8 mouse cellular contexts compared by ENCODE assay signal in the genomic region with DNA sequence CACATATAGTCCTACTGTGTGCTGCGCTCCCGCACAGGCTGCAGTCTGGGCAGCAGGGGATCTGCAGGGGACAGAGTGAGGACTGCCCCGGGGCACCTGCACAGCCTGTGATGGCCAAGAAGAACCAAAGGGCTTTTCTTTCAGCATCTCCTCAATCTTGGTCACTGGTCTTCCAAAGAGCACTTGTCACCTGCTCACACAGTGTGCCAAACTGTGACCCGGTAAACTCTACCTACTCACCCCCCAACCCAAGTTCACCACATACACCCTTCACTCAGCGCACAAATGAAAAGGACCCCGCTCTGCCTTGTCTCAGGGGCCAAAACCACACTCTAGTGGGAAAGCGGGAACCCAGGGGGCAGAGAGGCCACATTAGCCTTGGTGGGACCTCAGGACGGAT. TPM values are rescaled to one million over a fixed set of nuclear protein-coding genes. Genes with fewer than 3 reads are reported as not detected.
DNase-seq lines count a peak whose midpoint lies in the region; ATAC-seq and TF ChIP-seq lines count a peak whose summit lies in the region.

No protein-coding gene starts in this region.

- ATAC-seq in liver, embryonic 15.5 days (ENCODE audit: insufficient read depth): no peak

- H3K27ac ChIP-seq in thymus, adult 2 months (ENCODE audit: control insufficient read depth, insufficient read depth, low read length): 0 out of 2 replicates have a peak overlapping the region, but pooled peaks have one; percentile 0
- peak overlapping the region; percentile 89 for H3K27ac ChIP-seq in liver, embryonic 15.5 days (replicated peaks)

- peak; percentile 46 for DNase-seq in cerebellum, adult 9-11 months
- no peak for DNase-seq in cerebellum, adult 11 months
- no peak for DNase-seq in thymus, adult 2 months
- no peak for DNase-seq in thymus, postnatal 0 days (ENCODE audit: low spot score)
- DNase-seq in adipocyte (ENCODE audit: low spot score): no peak
- no peak for DNase-seq in ovary, postnatal 10 days (ENCODE audit: low spot score)
- no peak for DNase-seq in kidney, adult 11 months

- peak overlapping the region; percentile 99 for H3K4me2 ChIP-seq in liver, embryonic 15.5 days

- H3K4me1 ChIP-seq in thymus, adult 2 months (replicated peaks; ENCODE audit: control insufficient read depth, insufficient read depth, low read length): peaks cover 65% of the 10 kb centered on the region
- peaks cover 88% of the 10 kb centered on the region for H3K4me1 ChIP-seq in liver, embryonic 15.5 days (replicated peaks)

- H3K36me3 ChIP-seq in thymus, adult 2 months (ENCODE audit: control insufficient read depth, insufficient read depth, low read length): no peaks in the 10 kb centered on the region
- peaks cover 32% of the 10 kb centered on the region for H3K36me3 ChIP-seq in liver, embryonic 15.5 days (replicated peaks)

- no peak for TF ChIP-seq POLR2A in thymus, adult 2 months (IDR thresholded peaks at IDR 0.05; ENCODE audit: control insufficient read depth, extremely low read depth, insufficient read depth, low read length, poor library complexity)

- no peaks in the 10 kb centered on the region for H3K27me3 ChIP-seq in thymus, adult 2 months (ENCODE audit: control insufficient read depth, insufficient read depth, low read length)
- no peaks in the 10 kb centered on the region for H3K27me3 ChIP-seq in liver, embryonic 15.5 days

- H3K4me3 ChIP-seq in thymus, adult 2 months (ENCODE audit: control insufficient read depth, insufficient read depth, low read length): no peak overlapping the region
- peak overlapping the region; percentile 81 for H3K4me3 ChIP-seq in liver, embryonic 15.5 days (replicated peaks)

- H3K9me3 ChIP-seq in liver, embryonic 15.5 days (replicated peaks): no peaks in the 10 kb centered on the region

- 96% methylated on average over 8 of the region's 8 CpGs for WGBS in thymus, adult 2 months
- 90% methylated on average over 8 of the region's 8 CpGs for WGBS in liver, embryonic 15.5 days (ENCODE audit: insufficient replicate concordance)

- no peak overlapping the region for H3K9ac ChIP-seq in liver, embryonic 15.5 days

- no peak for TF ChIP-seq CTCF in thymus, adult 2 months (IDR thresholded peaks at IDR 0.05; ENCODE audit: borderline replicate concordance, control insufficient read depth, extremely low read depth, insufficient read depth, low read length, poor library complexity)

RNA-seq across cellular contexts. Expression of a gene that starts 3.3 kb away (rescaled TPM):
- 1,154 and 1,267 TPM in 2 replicates for polyA plus RNA-seq in thymus, adult 2 months (2012; rRNA removed)
- 466 and 479 TPM in 2 replicates for polyA plus RNA-seq in thymus, postnatal 0 days (2015; fragmentation: Nextera tagmentation; extraction: Ambion mirVana)
- polyA plus RNA-seq in liver, embryonic 15.5 days (2015; fragmentation: Nextera tagmentation; extraction: Ambion mirVana): 162 and 167 TPM in 2 replicates

RNA-seq across cellular contexts. Expression of a gene that starts 22.8 kb away (rescaled TPM):
- 4.3 and 4.9 TPM in 2 replicates for polyA plus RNA-seq in thymus, adult 2 months (2012; rRNA removed)
- 1.4 and 1.8 TPM in 2 replicates for polyA plus RNA-seq in thymus, postnatal 0 days (2015; fragmentation: Nextera tagmentation; extraction: Ambion mirVana)
- 0.74 and 0.77 TPM in 2 replicates for polyA plus RNA-seq in liver, embryonic 15.5 days (2015; fragmentation: Nextera tagmentation; extraction: Ambion mirVana)

RNA-seq across cellular contexts. Expression of a gene that starts 37.5 kb away (rescaled TPM):
- polyA plus RNA-seq in thymus, adult 2 months (2012; rRNA removed): 9.1 and 11.2 TPM in 2 replicates
- 0.60 and 1.1 TPM in 2 replicates for polyA plus RNA-seq in thymus, postnatal 0 days (2015; fragmentation: Nextera tagmentation; extraction: Ambion mirVana)
- 35.0 and 50.9 TPM in 2 replicates for polyA plus RNA-seq in liver, embryonic 15.5 days (2015; fragmentation: Nextera tagmentation; extraction: Ambion mirVana)

RNA-seq across cellular contexts. Expression of a gene that starts 44.4 kb away (rescaled TPM):
- polyA plus RNA-seq in thymus, adult 2 months (2012; rRNA removed): 65.1 and 67.4 TPM in 2 replicates
- polyA plus RNA-seq in thymus, postnatal 0 days (2015; fragmentation: Nextera tagmentation; extraction: Ambion mirVana): 43.6 and 48.7 TPM in 2 replicates
- 161 and 198 TPM in 2 replicates for polyA plus RNA-seq in liver, embryonic 15.5 days (2015; fragmentation: Nextera tagmentation; extraction: Ambion mirVana)

RNA-seq across cellular contexts. Expression of a gene that starts 47.7 kb away (rescaled TPM):
- polyA plus RNA-seq in thymus, adult 2 months (2012; rRNA removed): 0.13 and 0.34 TPM in 2 replicates
- 0.62 and 0.85 TPM in 2 replicates for polyA plus RNA-seq in thymus, postnatal 0 days (2015; fragmentation: Nextera tagmentation; extraction: Ambion mirVana)
- 1.2 and 1.3 TPM in 2 replicates for polyA plus RNA-seq in liver, embryonic 15.5 days (2015; fragmentation: Nextera tagmentation; extraction: Ambion mirVana)
